Mouse (Mus musculus) MEL (cell line): ENCODE results near the gene Tbc1d30. TPM values are rescaled to one million over a fixed set of nuclear protein-coding genes. Genes with fewer than 3 reads are reported as not detected.

Experiments
- DNase-seq: peaks from one replicate; pipeline ENCODE4 v3.0.0; 2011; ENCODE audit warnings: low read depth, low spot score
- H3K27ac ChIP-seq: 2 replicates; pipeline ENCODE4 v1.5.1; 2012; ENCODE audit warnings: low read depth, mild to moderate bottlenecking, control low read depth, low read length, moderate library complexity; ENCODE audit not compliant: control insufficient read depth
- H3K27me3 ChIP-seq, 2 experiments: fragments of 150-350 bp in 1 of 2; sonication (generic) in 1 of 2; 2 replicates each; pipeline ENCODE4 v1.6.1; 2012; ENCODE audit warnings: low read length in 2 of 2, mild to moderate bottlenecking in 2 of 2, improper control_type of control experiment in 1 of 2, moderate library complexity in 1 of 2; ENCODE audit not compliant: insufficient read depth in 2 of 2, control insufficient read depth in 1 of 2
- H3K36me3 ChIP-seq, 2 experiments: 2 replicates each; pipeline ENCODE4 v1.6.1; 2012 to 2014; ENCODE audit warnings: low read length in 2 of 2, improper control_type of control experiment in 1 of 2, inconsistent platforms in 1 of 2, mild to moderate bottlenecking in 1 of 2; ENCODE audit not compliant: insufficient read depth in 2 of 2, control insufficient read depth in 1 of 2
- H3K4me1 ChIP-seq, 2 experiments: fragments of 150-350 bp in 1 of 2; sonication (generic) in 1 of 2; 2 replicates each; pipeline ENCODE4 v1.6.1; 2012; ENCODE audit warnings: low read length in 2 of 2, improper control_type of control experiment in 1 of 2, mild to moderate bottlenecking in 1 of 2; ENCODE audit not compliant: insufficient read depth in 2 of 2, control insufficient read depth in 1 of 2
- H3K4me3 ChIP-seq, 2 experiments: fragments of 150-350 bp in 1 of 2; sonication (generic) in 1 of 2; 2 replicates each; pipeline ENCODE4 v1.5.1; 2012; ENCODE audit warnings: low read depth in 2 of 2, low read length in 2 of 2, mild to moderate bottlenecking in 2 of 2, moderate library complexity in 2 of 2, control low read depth in 1 of 2, improper control_type of control experiment in 1 of 2; ENCODE audit not compliant: control insufficient read depth in 1 of 2, insufficient read depth in 1 of 2
- H3K79me2 ChIP-seq: 2 replicates; pipeline ENCODE4 v1.6.1; 2012; ENCODE audit warnings: mild to moderate bottlenecking, low read length, moderate library complexity; ENCODE audit not compliant: control insufficient read depth, poor library complexity, insufficient read depth
- H3K9ac ChIP-seq: 2 replicates; pipeline ENCODE4 v1.6.1; 2012; ENCODE audit warnings: low read depth, mild to moderate bottlenecking, control low read depth, low read length, moderate library complexity; ENCODE audit not compliant: control insufficient read depth, poor library complexity, severe bottlenecking
- H3K9me3 ChIP-seq: fragments of 150-350 bp; sonication (generic); replicated peaks from 2 replicates; pipeline ENCODE4 v1.6.1; 2012; ENCODE audit warnings: mild to moderate bottlenecking, low read length, improper control_type of control experiment, moderate library complexity; ENCODE audit not compliant: insufficient read depth
- CHD1 ChIP-seq: IDR thresholded peaks from 2 replicates; pipeline ENCODE4 v1.6.1; 2012; ENCODE audit warnings: low read depth, mild to moderate bottlenecking, inconsistent platforms, low read length, improper control_type of control experiment
- CHD2 ChIP-seq: IDR thresholded peaks from 2 replicates; pipeline ENCODE4 v1.6.1; 2011; ENCODE audit warnings: low read length, improper control_type of control experiment
- ELF1 ChIP-seq: IDR thresholded peaks from 2 replicates; pipeline ENCODE4 v1.6.1; 2014; ENCODE audit warnings: low read depth, mild to moderate bottlenecking, inconsistent platforms, low read length, improper control_type of control experiment, moderate library complexity
- EP300 ChIP-seq, 2 experiments: IDR thresholded peaks; 2 replicates each; pipeline ENCODE4 v1.6.1; 2011; ENCODE audit warnings: improper control_type of control experiment in 2 of 2, low read length in 2 of 2, low read depth in 1 of 2, mild to moderate bottlenecking in 1 of 2
- GATA1 ChIP-seq: IDR thresholded peaks from 2 replicates; pipeline ENCODE4 v1.6.1; 2011; ENCODE audit warnings: low read depth, low read length, improper control_type of control experiment
- JUND ChIP-seq: IDR thresholded peaks from 2 replicates; pipeline ENCODE4 v1.6.1; 2011; ENCODE audit warnings: low read depth, mild to moderate bottlenecking, improper control_type of control experiment, low read length
- MAX ChIP-seq: IDR thresholded peaks from 2 replicates; pipeline ENCODE4 v1.6.1; 2011; ENCODE audit warnings: low read length, improper control_type of control experiment
- MAZ ChIP-seq: IDR thresholded peaks from 2 replicates; pipeline ENCODE4 v1.6.1; 2012; ENCODE audit warnings: low read depth, mild to moderate bottlenecking, inconsistent platforms, low read length, improper control_type of control experiment
- MYC ChIP-seq: IDR thresholded peaks from 2 replicates; pipeline ENCODE4 v1.6.1; 2011; ENCODE audit warnings: low read depth, mild to moderate bottlenecking, low read length, improper control_type of control experiment, moderate library complexity
- NELFE ChIP-seq: IDR thresholded peaks from 2 replicates; pipeline ENCODE4 v1.6.1; 2011; ENCODE audit warnings: low read depth, low read length, improper control_type of control experiment
- POLR2A ChIP-seq, 2 experiments: IDR thresholded peaks; 2 replicates each; pipeline ENCODE4 v1.6.1; 2011 to 2012; ENCODE audit warnings: low read length in 2 of 2, mild to moderate bottlenecking in 2 of 2, control low read depth in 1 of 2, improper control_type of control experiment in 1 of 2, low read depth in 1 of 2, moderate library complexity in 1 of 2; ENCODE audit not compliant: control insufficient read depth in 1 of 2, insufficient read depth in 1 of 2, poor library complexity in 1 of 2
- POLR2AphosphoS5 ChIP-seq: IDR thresholded peaks from 2 replicates; pipeline ENCODE4 v1.6.1; 2012; ENCODE audit warnings: low read depth, borderline replicate concordance, mild to moderate bottlenecking, inconsistent platforms, low read length, moderate library complexity, mixed read lengths
- RAD21 ChIP-seq: IDR thresholded peaks from 2 replicates; pipeline ENCODE4 v1.6.1; 2011; ENCODE audit warnings: mild to moderate bottlenecking, low read depth, low read length, improper control_type of control experiment
- RCOR1 ChIP-seq: IDR thresholded peaks from 2 replicates; pipeline ENCODE4 v1.6.1; 2012; ENCODE audit warnings: low read depth, mild to moderate bottlenecking, inconsistent platforms, low read length, improper control_type of control experiment
- SIN3A ChIP-seq: IDR thresholded peaks from 2 replicates; pipeline ENCODE4 v1.6.1; 2012; ENCODE audit warnings: low read length, improper control_type of control experiment, inconsistent platforms
- TBP ChIP-seq: IDR thresholded peaks from 2 replicates; pipeline ENCODE4 v1.8.0; 2011; ENCODE audit warnings: low read depth, low read length, improper control_type of control experiment
- TCF12 ChIP-seq: IDR thresholded peaks from 2 replicates; pipeline ENCODE4 v1.6.1; 2014; ENCODE audit warnings: low read depth, mild to moderate bottlenecking, inconsistent platforms, low read length, improper control_type of control experiment, moderate library complexity
- UBTF ChIP-seq: IDR thresholded peaks from 2 replicates; pipeline ENCODE4 v1.6.1; 2012; ENCODE audit warnings: low read depth, mild to moderate bottlenecking, inconsistent platforms, low read length, improper control_type of control experiment, moderate library complexity, borderline replicate concordance; ENCODE audit not compliant: insufficient read depth
- USF2 ChIP-seq, 2 experiments: IDR thresholded peaks; 2 replicates each; pipeline ENCODE4 v1.6.1; 2011 to 2012; ENCODE audit warnings: improper control_type of control experiment in 2 of 2, low read length in 2 of 2, borderline replicate concordance in 1 of 2, inconsistent platforms in 1 of 2, low read depth in 1 of 2, mild to moderate bottlenecking in 1 of 2; ENCODE audit not compliant: insufficient read depth in 1 of 2
- ZKSCAN1 ChIP-seq: IDR thresholded peaks from 2 replicates; pipeline ENCODE4 v1.6.1; 2012; ENCODE audit warnings: low read depth, mild to moderate bottlenecking, inconsistent platforms, low read length, improper control_type of control experiment, moderate library complexity
- polyA plus RNA-seq, 2 experiments: library from polyadenylated mRNA; stranded (reverse) in 1 of 2; unstranded in 1 of 2; fragments of >175 nt in 1 of 2; fragments of >200 nt in 1 of 2; gene quantifications; 2 replicates each; pipeline versions ENCODE4 v1.2.1 to v1.2.4; 2012; ENCODE audit warnings: low replicate concordance in 2 of 2, low read depth in 1 of 2; ENCODE audit not compliant: insufficient read length in 2 of 2, insufficient read depth in 1 of 2, missing spikeins in 1 of 2
- total RNA-seq: library from RNA; depleted of rRNA; stranded (reverse); fragments of 300-350 nt; gene quantifications from 2 replicates; pipeline ENCODE4 v1.2.3, GENCODE M21; 2012

The Tbc1d30 gene
- total and polyA plus RNA-seq, 3 experiments = 0.35 to 2.1 TPM; not detected in 1

DNA sequence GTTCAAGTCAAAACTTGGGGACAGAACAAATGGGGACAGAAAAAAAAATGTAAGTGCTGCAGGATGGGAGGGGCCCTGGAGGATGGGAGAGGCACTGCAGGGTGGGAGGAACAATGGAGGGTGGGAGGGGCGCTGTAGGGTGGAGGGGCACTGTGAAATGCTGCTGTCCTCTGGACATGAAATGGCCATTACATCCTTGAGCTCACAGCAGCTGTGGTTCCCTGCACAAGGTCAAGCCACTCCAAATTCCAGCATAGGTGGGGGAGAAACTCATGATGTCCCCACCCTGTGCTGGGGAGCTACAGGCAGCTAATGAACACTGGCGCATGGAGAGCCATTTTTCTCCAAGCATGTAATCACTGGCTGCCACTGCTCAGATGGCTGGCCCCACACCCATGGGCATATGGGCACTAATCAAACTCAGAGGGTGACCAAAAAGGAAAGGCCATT, 74.0 kb downstream of the Tbc1d30 start:
- Histone ChIP-seq H3K9ac (no peak overlapping the region), H3K27ac (no peak overlapping the region), H3K79me2 (no peaks in the 10 kb centered on the region), H3K9me3 (no peaks in the 10 kb centered on the region), H3K4me3 (no peak overlapping the region), H3K36me3 (no peaks in the 10 kb centered on the region), H3K27me3 (no peaks in the 10 kb centered on the region), H3K4me1 (no peaks in the 10 kb centered on the region)
- TF ChIP-seq POLR2AphosphoS5 = no peak
- no peak for DNase-seq

DNA sequence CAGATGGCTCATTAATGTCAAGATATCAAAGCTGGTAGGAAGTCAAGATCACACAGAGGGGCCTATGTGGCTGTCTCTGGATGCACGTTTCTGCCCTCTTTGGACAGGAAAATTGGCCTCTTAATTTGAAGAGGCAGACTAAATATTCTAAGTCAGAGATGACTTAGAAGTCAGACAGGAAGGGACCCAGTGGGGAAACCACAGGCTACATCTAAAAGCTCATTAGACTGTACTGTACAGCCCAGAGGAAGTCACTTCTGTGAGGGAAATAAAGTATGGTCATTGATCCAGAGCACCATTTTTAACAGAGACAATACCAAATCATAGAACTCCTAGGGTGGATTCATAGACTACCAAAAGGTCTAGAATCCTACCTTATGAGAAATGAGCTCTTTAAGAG, 76.1 kb downstream of the Tbc1d30 start:
- Histone ChIP-seq H3K27me3 (no peaks in the 10 kb centered on the region), H3K9ac (no peak overlapping the region), H3K27ac (no peak overlapping the region), H3K79me2 (no peaks in the 10 kb centered on the region)
- TF ChIP-seq EP300 (IDR thresholded peaks at IDR 0.05; ENCODE audit: low read depth in 1 of 2, low read length in 2 of 2) (no peak), CHD2 (no peak), ZKSCAN1 (no peak), GATA1 (no peak), USF2 (IDR thresholded peaks at IDR 0.05; ENCODE audit: borderline replicate concordance in 1 of 2, insufficient read depth in 1 of 2, low read depth in 1 of 2, low read length in 2 of 2) (no peak)
- TF ChIP-seq, all 39 proteins: peak for 0
- Histone ChIP-seq H3K36me3 (no peaks in the 10 kb centered on the region), H3K9me3 (no peaks in the 10 kb centered on the region), H3K4me3 (no peak overlapping the region), H3K4me1 (no peaks in the 10 kb centered on the region)
- DNase-seq = no peak

- Histone ChIP-seq H3K4me1 (no peaks in the 10 kb centered on the region), H3K9me3 (no peaks in the 10 kb centered on the region), H3K27ac (no peak overlapping the region), H3K27me3 (no peaks in the 10 kb centered on the region), H3K4me3 (no peak overlapping the region), H3K36me3 (no peaks in the 10 kb centered on the region), H3K79me2 (no peaks in the 10 kb centered on the region), H3K9ac (no peak overlapping the region)
- TF ChIP-seq GATA1 = no peak
- TF ChIP-seq TCF12 = no peak
- TF ChIP-seq SIN3A = no peak
- TF ChIP-seq CHD1 = no peak
- no peak for TF ChIP-seq CHD2
- no peak for TF ChIP-seq ELF1
- TF ChIP-seq MYC = no peak
- TF ChIP-seq ZKSCAN1 = no peak
- TF ChIP-seq JUND = no peak
- no peak for TF ChIP-seq MAX
- TF ChIP-seq RCOR1 = no peak
- TF ChIP-seq UBTF = no peak
- TF ChIP-seq NELFE = no peak
- no peak for TF ChIP-seq MAZ
- no peak for TF ChIP-seq POLR2A (IDR thresholded peaks at IDR 0.05; ENCODE audit: control insufficient read depth in 1 of 2, insufficient read depth in 1 of 2, low read depth in 1 of 2, low read length in 2 of 2, poor library complexity in 1 of 2)
- TF ChIP-seq TBP = no peak
- TF ChIP-seq RAD21 = no peak
- DNase-seq = no peak
These were observed 80.1 kb downstream of the Tbc1d30 start for GRCm38 (mm10) chr10:121271002-121271401.
